Mouse (Mus musculus) kidney, postnatal 0 days (tissue): ENCODE data around the gene Snai1. TPM values are rescaled to one million over a fixed set of nuclear protein-coding genes. Genes with fewer than 3 reads are reported as not detected.

Experiments
- ATAC-seq: fragments of 200-750 bp; cut with Nextera tagmentation; replicated peaks from 2 replicates; pipeline ENCODE4 v1.8.0; 2017; ENCODE audit warnings: low read depth, moderate number of reproducible peaks, moderate TSS enrichment, moderate library complexity; ENCODE audit not compliant: low FRiP score
- DNase-seq: peaks from one replicate; pipeline ENCODE4 v3.0.0-alpha.2; 2016; ENCODE audit warnings: low spot score
- H3K27ac ChIP-seq: fragments of 300-500 bp; sonication (generic); 2 replicates; pipeline ENCODE4 v1.5.1; 2014; ENCODE audit warnings: mild to moderate bottlenecking
- H3K27me3 ChIP-seq: fragments of 300-500 bp; sonication (generic); 2 replicates; pipeline ENCODE4 v1.6.1; 2014; ENCODE audit warnings: low read length, mixed read lengths; ENCODE audit not compliant: insufficient read depth
- H3K36me3 ChIP-seq: fragments of 300-500 bp; sonication (generic); 2 replicates; pipeline ENCODE4 v1.6.1; 2014; ENCODE audit warnings: low read length, mixed read lengths; ENCODE audit not compliant: insufficient read depth
- H3K4me1 ChIP-seq: fragments of 300-500 bp; sonication (generic); replicated peaks from 2 replicates; pipeline ENCODE4 v1.6.1; 2014; ENCODE audit warnings: antibody characterized with exemption, low read length, mixed read lengths; ENCODE audit not compliant: insufficient read depth
- H3K4me2 ChIP-seq: fragments of 300-500 bp; sonication (generic); 2 replicates; pipeline ENCODE4 v1.6.1; 2014; ENCODE audit warnings: mild to moderate bottlenecking, low read length, moderate library complexity, mixed read lengths
- H3K4me3 ChIP-seq: fragments of 300-500 bp; sonication (generic); replicated peaks from 2 replicates; pipeline ENCODE4 v1.5.1; 2014; ENCODE audit warnings: low read depth, low read length
- H3K9ac ChIP-seq: fragments of 300-500 bp; sonication (generic); 2 replicates; pipeline ENCODE4 v1.6.1; 2014; ENCODE audit warnings: low read depth, low read length
- H3K9me3 ChIP-seq: fragments of 300-500 bp; sonication (generic); replicated peaks from 2 replicates; pipeline ENCODE4 v1.6.1; 2016; ENCODE audit warnings: low read length, inconsistent platforms, mixed read lengths
- CTCF ChIP-seq: IDR thresholded peaks from 2 replicates; pipeline ENCODE4 v1.5.1; 2016; ENCODE audit warnings: antibody characterized with exemption, low read depth, mild to moderate bottlenecking, moderate library complexity
- WGBS: fragments of 180-500 bp; shearing (Covaris S2); extraction: QIAGEN DNeasy Blood & Tissue Kit; methylation state at CpG from one replicate; pipeline ENCODE4 v1.1.7; 2014; 5-methylcytosine and 5-hydroxymethylcytosine counted together
- polyA plus RNA-seq: library from polyadenylated mRNA; unstranded; fragments of >200 nt; fragmentation: Nextera tagmentation; extraction: Ambion mirVana; gene quantifications from 2 replicates; pipeline ENCODE4 v1.2.1, GENCODE M21; 2015

The Snai1 gene
- 33.9 and 36.1 TPM in 2 replicates for polyA plus RNA-seq

DNA sequence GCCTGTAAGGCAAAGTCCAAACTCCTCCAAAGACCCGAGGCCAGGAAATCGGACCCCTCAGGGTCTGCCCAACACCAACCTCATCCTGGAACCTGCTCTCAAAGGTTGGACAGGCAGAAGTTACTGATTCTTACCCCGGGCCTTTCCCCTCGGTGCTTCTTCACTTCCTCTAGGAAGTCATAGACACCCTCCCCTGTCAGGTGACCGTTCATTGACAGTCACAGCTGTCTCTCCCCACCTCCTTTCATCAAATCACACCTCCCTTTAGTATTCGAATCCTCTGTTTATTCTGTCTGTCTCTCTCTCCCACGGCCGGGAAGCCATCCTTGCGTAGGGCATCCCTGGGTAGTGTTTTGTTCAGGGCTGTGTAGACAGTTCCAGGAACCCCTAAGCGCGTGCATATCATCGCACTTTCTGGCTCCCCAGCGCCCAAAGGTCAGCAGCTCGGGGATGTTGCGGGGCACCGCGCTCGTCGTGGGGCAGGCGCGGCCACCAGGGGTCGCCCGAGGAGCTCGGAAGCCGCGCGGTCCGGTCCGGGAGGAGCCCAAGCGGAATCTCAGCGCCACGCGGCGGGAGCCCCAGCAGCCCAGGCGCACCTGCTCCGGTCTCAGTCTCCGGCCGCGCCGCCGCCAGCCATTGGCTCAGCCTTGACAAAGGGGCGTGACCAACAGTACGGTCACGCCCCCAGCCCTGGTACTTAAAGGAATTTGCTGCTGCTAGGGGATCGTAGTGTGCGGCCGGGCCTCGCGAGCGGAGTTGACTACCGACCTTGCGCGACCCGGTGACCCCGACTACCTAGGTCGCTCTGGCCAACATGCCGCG is at the start of gene Snai1:
Gene Snai1, plus strand, starts transcription at position 720 of the 822 bp plus-strand sequence.
- H3K9ac ChIP-seq: peak within 1 kb of the TSS; percentile 59
- ATAC-seq (peak; percentile 98), DNase-seq (peak; percentile 99)
- H3K27ac ChIP-seq: peak within 1 kb of the TSS; percentile 47
- H3K4me2 ChIP-seq: peak within 1 kb of the TSS; percentile 60
- H3K4me1 ChIP-seq: peaks cover 9% of the 10 kb centered on the region; the same call in 1 of the 2 replicates
- peak; percentile 94 for TF ChIP-seq CTCF
- H3K36me3 ChIP-seq: no peaks in the 10 kb centered on the region
- peak within 1 kb of the TSS; percentile 44 for H3K4me3 ChIP-seq
- no peaks in the 10 kb centered on the region for H3K9me3 ChIP-seq
- no peaks in the 10 kb centered on the region for H3K27me3 ChIP-seq
- under 1% methylated on average over 56 of the region's 58 CpGs for WGBS

GRCm38 (mm10) chr2:167490813-167491525 is 47.0 kb upstream of the Snai1 start:
- WGBS: 81% methylated on average over 4 of the region's 4 CpGs
- Histone ChIP-seq H3K4me2 (peak overlapping the region; percentile 58), H3K9ac (0 out of 2 replicates have a peak overlapping the region, but pooled peaks have one; percentile 18), H3K36me3 (no peaks in the 10 kb centered on the region), H3K27ac (no peak overlapping the region), H3K9me3 (no peaks in the 10 kb centered on the region), H3K4me1 (peaks cover 11% of the 10 kb centered on the region; the same call in 1 of the 2 replicates), H3K27me3 (no peaks in the 10 kb centered on the region), H3K4me3 (no peak overlapping the region)
- ATAC-seq (no peak), DNase-seq (no peak)
- no peak for TF ChIP-seq CTCF

- H3K27me3 ChIP-seq: no peaks in the 10 kb centered on the region
- DNase-seq (peak; percentile 38), ATAC-seq (no peak; the same call in none of the 2 replicates)
- peak within 1 kb of the TSS; percentile 96 for H3K9ac ChIP-seq
- no peaks in the 10 kb centered on the region for H3K36me3 ChIP-seq
- H3K4me1 ChIP-seq: peaks cover 11% of the 10 kb centered on the region; the same call in 1 of the 2 replicates
- 3% methylated on average over 52 of the region's 52 CpGs for WGBS
- H3K4me3 ChIP-seq: peak within 1 kb of the TSS; percentile 99
- H3K27ac ChIP-seq: peak within 1 kb of the TSS; percentile 98
- H3K9me3 ChIP-seq: no peaks in the 10 kb centered on the region
- H3K4me2 ChIP-seq: peak within 1 kb of the TSS; percentile 58
- TF ChIP-seq CTCF: no peak
Observed at GRCm38 (mm10) chr2:167491757-167492708, 46.0 kb upstream of the Snai1 start, which contains the start of gene Rnf114. TSS of gene Rnf114 (plus strand) at chr2:167492645.

DNA sequence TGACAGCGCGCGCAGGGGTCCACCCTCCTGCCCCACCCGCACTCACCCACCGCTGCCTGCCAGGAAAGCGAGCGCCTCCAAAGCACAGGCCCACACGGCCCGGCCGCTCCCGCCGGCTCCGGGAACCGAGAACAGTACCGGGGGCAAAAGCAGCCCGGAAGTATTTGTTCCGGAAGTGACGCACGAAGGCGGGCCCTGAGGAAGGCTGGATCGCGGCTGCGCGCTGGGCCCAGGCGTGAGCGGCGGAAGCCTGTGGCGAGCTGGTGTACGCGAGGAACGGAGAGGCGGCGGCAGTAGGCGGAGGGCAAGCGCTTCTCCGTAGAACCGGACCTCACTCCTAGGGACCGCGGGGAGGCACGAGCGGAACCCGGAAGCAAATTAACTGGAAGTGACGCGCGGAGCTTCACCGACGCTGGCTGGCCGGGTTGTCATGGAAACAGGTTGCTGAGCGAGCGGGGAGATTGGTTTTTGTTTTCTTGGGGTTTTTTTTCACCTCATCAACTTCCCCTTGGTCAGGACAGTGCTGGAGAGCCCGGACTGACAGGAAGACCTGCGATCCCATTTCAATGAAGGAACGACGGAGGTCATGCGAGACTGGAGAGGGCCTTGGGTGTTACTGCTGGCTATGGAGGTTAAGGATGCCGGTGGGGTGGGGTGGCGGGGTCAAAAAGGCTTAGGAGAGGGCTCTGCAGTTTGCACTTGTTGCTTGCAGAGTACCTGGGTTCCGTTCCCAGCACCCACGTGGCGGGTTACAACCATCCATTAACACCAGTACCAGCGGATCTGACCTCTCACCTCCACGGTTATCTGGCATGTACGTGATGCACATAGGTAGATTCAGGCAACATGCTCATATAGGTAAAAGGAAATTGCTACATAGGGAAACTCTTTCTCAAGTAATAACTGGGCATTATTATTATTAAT is 45.0 kb upstream of the Snai1 start, which contains the start of gene Spata2:
Gene Spata2, minus strand, starts transcription at position 175 of the 924 bp plus-strand sequence.
- Histone ChIP-seq H3K4me2 (peak within 1 kb of the TSS; percentile 58), H3K4me3 (peak within 1 kb of the TSS; percentile 99), H3K36me3 (no peaks in the 10 kb centered on the region), H3K27ac (peak within 1 kb of the TSS; percentile 98), H3K9me3 (no peaks in the 10 kb centered on the region), H3K4me1 (peaks cover 11% of the 10 kb centered on the region; the same call in 1 of the 2 replicates), H3K27me3 (no peaks in the 10 kb centered on the region), H3K9ac (peak within 1 kb of the TSS; percentile 96)
- ATAC-seq: peak; percentile 88
- 1% methylated on average over 63 of the region's 63 CpGs for WGBS
- TF ChIP-seq CTCF: no peak
- DNase-seq: peak; percentile 96

GRCm38 (mm10) chr2:167496437-167496836 is 41.6 kb upstream of the Snai1 start:
- Histone ChIP-seq H3K27me3 (no peaks in the 10 kb centered on the region), H3K9me3 (no peaks in the 10 kb centered on the region), H3K4me3 (no peak overlapping the region), H3K36me3 (no peaks in the 10 kb centered on the region), H3K9ac (no peak overlapping the region), H3K4me2 (no peak overlapping the region), H3K4me1 (peaks cover 9% of the 10 kb centered on the region; the same call in 1 of the 2 replicates), H3K27ac (no peak overlapping the region)
- ATAC-seq: no peak
- WGBS: 86% methylated on average over 7 of the region's 7 CpGs
- no peak for TF ChIP-seq CTCF
- DNase-seq: no peak
